Mouse (Mus musculus) CH12.LX (cell line): ENCODE measurements around the gene Srpr. TPM values are rescaled to one million over a fixed set of nuclear protein-coding genes. Genes with fewer than 3 reads are reported as not detected.

ENCODE experiments used
- DNase-seq: peaks from one replicate; pipeline ENCODE4 v3.0.0-alpha.2; 2013; ENCODE audit errors: extremely low read depth
- H3K27ac ChIP-seq: 2 replicates; pipeline ENCODE4 v1.5.1; 2012; ENCODE audit warnings: low read depth, mild to moderate bottlenecking, control low read depth, moderate library complexity; ENCODE audit not compliant: insufficient read depth
- H3K27me3 ChIP-seq: replicated peaks from 2 replicates; pipeline ENCODE3; 2012; ENCODE audit warnings: inconsistent platforms
- H3K36me3 ChIP-seq, 2 experiments: replicated peaks in 1 of 2; 2 replicates each; pipeline versions ENCODE3 to v1.6.1; 2012; ENCODE audit warnings: inconsistent platforms in 1 of 2, low read length in 1 of 2, mild to moderate bottlenecking in 1 of 2, mixed read lengths in 1 of 2, moderate library complexity in 1 of 2; ENCODE audit not compliant: control insufficient read depth in 1 of 2, insufficient read depth in 1 of 2
- H3K4me1 ChIP-seq, 2 experiments: 2 replicates each; pipeline ENCODE4 v1.6.1; 2012; ENCODE audit warnings: inconsistent platforms in 1 of 2, moderate library complexity in 1 of 2; ENCODE audit not compliant: insufficient read depth in 2 of 2, control insufficient read depth in 1 of 2
- H3K4me2 ChIP-seq: 2 replicates; pipeline ENCODE4 v1.6.1; 2012; ENCODE audit warnings: low read depth, mild to moderate bottlenecking, control low read depth; ENCODE audit not compliant: poor library complexity, insufficient read depth, severe bottlenecking
- H3K4me3 ChIP-seq, 3 experiments: fragments of 150-350 bp in 1 of 3; sonication (generic) in 1 of 3; replicated peaks in 1 of 3; 2 replicates each; pipeline versions ENCODE3 to v1.5.1; 2011 to 2012; ENCODE audit warnings: low read depth in 2 of 3, low read length in 2 of 3, mild to moderate bottlenecking in 2 of 3, moderate library complexity in 2 of 3, control low read depth in 1 of 3, improper control_type of control experiment in 1 of 3, inconsistent platforms in 1 of 3, mixed read lengths in 1 of 3; ENCODE audit not compliant: poor library complexity in 1 of 3
- H3K79me2 ChIP-seq: replicated peaks from 2 replicates; pipeline ENCODE4 v1.6.1; 2012; ENCODE audit warnings: mild to moderate bottlenecking, moderate library complexity; ENCODE audit not compliant: control insufficient read depth, poor library complexity, insufficient read depth, severe bottlenecking; ENCODE audit errors: extremely low read depth
- H3K9ac ChIP-seq: 2 replicates; pipeline ENCODE4 v1.6.1; 2012; ENCODE audit warnings: low read depth, mild to moderate bottlenecking, control low read depth, moderate library complexity; ENCODE audit not compliant: insufficient read depth
- H3K9me3 ChIP-seq: replicated peaks from 2 replicates; pipeline ENCODE3; 2012; ENCODE audit warnings: low read length, inconsistent platforms, mixed read lengths
- BHLHE40 ChIP-seq: IDR thresholded peaks from 2 replicates; pipeline ENCODE4 v1.6.1; 2011; ENCODE audit warnings: mild to moderate bottlenecking, low read depth, low read length, improper control_type of control experiment
- CHD1 ChIP-seq: IDR thresholded peaks from 2 replicates; pipeline ENCODE4 v1.6.1; 2012; ENCODE audit warnings: low read depth, low read length, improper control_type of control experiment, inconsistent platforms
- CHD2 ChIP-seq: IDR thresholded peaks from 2 replicates; pipeline ENCODE4 v1.6.1; 2011; ENCODE audit warnings: low read length, improper control_type of control experiment
- ELF1 ChIP-seq: IDR thresholded peaks from 2 replicates; pipeline ENCODE4 v1.6.1; 2014; ENCODE audit warnings: low read depth, mild to moderate bottlenecking, inconsistent platforms, low read length, improper control_type of control experiment
- EP300 ChIP-seq: IDR thresholded peaks from 2 replicates; pipeline ENCODE4 v1.6.1; 2011; ENCODE audit warnings: low read length, improper control_type of control experiment
- ETS1 ChIP-seq: conservative IDR thresholded peaks from 2 replicates; pipeline ENCODE4 v1.6.1; 2012; ENCODE audit warnings: low read depth, mild to moderate bottlenecking, inconsistent platforms, low read length, improper control_type of control experiment, moderate library complexity
- GABPA ChIP-seq: IDR thresholded peaks from 2 replicates; pipeline ENCODE4 v1.6.1; 2012; ENCODE audit warnings: low read depth, low read length, improper control_type of control experiment, inconsistent platforms; ENCODE audit not compliant: insufficient replicate concordance
- HCFC1 ChIP-seq: IDR thresholded peaks from 2 replicates; pipeline ENCODE4 v1.6.1; 2012; ENCODE audit warnings: low read depth, mild to moderate bottlenecking, inconsistent platforms, low read length, improper control_type of control experiment
- IRF4 ChIP-seq: IDR thresholded peaks from 2 replicates; pipeline ENCODE4 v1.6.1; 2014; ENCODE audit warnings: low read depth, mild to moderate bottlenecking, inconsistent platforms, low read length, improper control_type of control experiment
- JUN ChIP-seq: IDR thresholded peaks from 2 replicates; pipeline ENCODE4 v1.6.1; 2011; ENCODE audit warnings: low read depth, mild to moderate bottlenecking, low read length, improper control_type of control experiment, moderate library complexity; ENCODE audit not compliant: insufficient read depth
- JUND ChIP-seq: conservative IDR thresholded peaks from 2 replicates; pipeline ENCODE4 v1.6.1; 2011; ENCODE audit warnings: low read depth, low read length, improper control_type of control experiment
- MAFK ChIP-seq: IDR thresholded peaks from 2 replicates; pipeline ENCODE4 v1.6.1; 2011; ENCODE audit warnings: low read length, improper control_type of control experiment; ENCODE audit not compliant: insufficient replicate concordance
- MAX ChIP-seq: IDR thresholded peaks from 2 replicates; pipeline ENCODE4 v1.6.1; 2011; ENCODE audit warnings: low read length, improper control_type of control experiment
- MEF2A ChIP-seq: IDR thresholded peaks from 2 replicates; pipeline ENCODE4 v1.6.1; 2014; ENCODE audit warnings: low read depth, mild to moderate bottlenecking, inconsistent platforms, low read length, improper control_type of control experiment, borderline replicate concordance
- MXI1 ChIP-seq: IDR thresholded peaks from 2 replicates; pipeline ENCODE4 v1.6.1; 2011; ENCODE audit warnings: mild to moderate bottlenecking, low read depth, low read length, improper control_type of control experiment
- MYC ChIP-seq: IDR thresholded peaks from 2 replicates; pipeline ENCODE4 v1.6.1; 2011; ENCODE audit warnings: low read depth, mild to moderate bottlenecking, improper control_type of control experiment, low read length
- NELFE ChIP-seq: IDR thresholded peaks from 2 replicates; pipeline ENCODE4 v1.6.1; 2011; ENCODE audit warnings: low read depth, low read length, improper control_type of control experiment
- NRF1 ChIP-seq: IDR thresholded peaks from 2 replicates; pipeline ENCODE4 v1.6.1; 2014; ENCODE audit warnings: low read depth, mild to moderate bottlenecking, inconsistent platforms, low read length, improper control_type of control experiment, moderate library complexity
- PAX5 ChIP-seq: IDR thresholded peaks from 2 replicates; pipeline ENCODE4 v1.6.1; 2012; ENCODE audit warnings: low read length, inconsistent platforms, mixed read lengths
- POLR2A ChIP-seq: IDR thresholded peaks from 2 replicates; pipeline ENCODE4 v1.6.1; 2011; ENCODE audit warnings: low read depth, mild to moderate bottlenecking, improper control_type of control experiment, low read length
- POLR2AphosphoS2 ChIP-seq: IDR thresholded peaks from 2 replicates; pipeline ENCODE4 v1.6.1; 2011; ENCODE audit warnings: low read depth, low read length, improper control_type of control experiment
- RAD21 ChIP-seq: IDR thresholded peaks from 2 replicates; pipeline ENCODE4 v1.6.1; 2011; ENCODE audit warnings: low read depth, mild to moderate bottlenecking, low read length, improper control_type of control experiment, moderate library complexity
- RCOR1 ChIP-seq: conservative IDR thresholded peaks from 2 replicates; pipeline ENCODE4 v1.6.1; 2012; ENCODE audit warnings: low read depth, mild to moderate bottlenecking, inconsistent platforms, low read length, improper control_type of control experiment
- SIN3A ChIP-seq: IDR thresholded peaks from 2 replicates; pipeline ENCODE4 v1.6.1; 2012; ENCODE audit warnings: low read length, improper control_type of control experiment, inconsistent platforms
- SMC3 ChIP-seq: IDR thresholded peaks from 2 replicates; pipeline ENCODE4 v1.6.1; 2011; ENCODE audit warnings: low read depth, low read length, improper control_type of control experiment
- TBP ChIP-seq: conservative IDR thresholded peaks from 2 replicates; pipeline ENCODE4 v1.6.1; 2011; ENCODE audit warnings: low read depth, low read length, improper control_type of control experiment
- TCF12 ChIP-seq: IDR thresholded peaks from 2 replicates; pipeline ENCODE4 v1.6.1; 2014; ENCODE audit warnings: low read depth, mild to moderate bottlenecking, inconsistent platforms, low read length, improper control_type of control experiment
- USF1 ChIP-seq: IDR thresholded peaks from 2 replicates; pipeline ENCODE4 v1.6.1; 2014; ENCODE audit warnings: low read depth, mild to moderate bottlenecking, inconsistent platforms, low read length, improper control_type of control experiment
- ZC3H11A ChIP-seq: IDR thresholded peaks from 2 replicates; pipeline ENCODE4 v1.6.1; 2012; ENCODE audit warnings: low read depth, mild to moderate bottlenecking, inconsistent platforms, low read length, improper control_type of control experiment
- dilution Hi-C: fragments of 300-500 bp; cut with MboI; formaldehyde crosslinking; loops from 2 replicates; pipeline ENCODE4 v1.14.3; 2020; ENCODE audit warnings: low sequenced_read_pairs; ENCODE audit not compliant: extremely low pct_unique_long_range_greater_than_20kb, extremely low pct_ligation_motif_present
- in situ Hi-C: fragments of 300-500 bp; cut with MboI; formaldehyde crosslinking; loops from 3 replicates; pipeline ENCODE4 v1.14.3; 2019; ENCODE audit warnings: low sequenced_read_pairs, low pct_ligation_motif_present, low pct_unique_long_range_greater_than_20kb, mixed read lengths
- polyA plus RNA-seq: library from polyadenylated mRNA; unstranded; fragments of >175 nt; gene quantifications from 2 replicates; pipeline ENCODE4 v1.2.1, GENCODE M21; 2012; ENCODE audit warnings: low read depth; ENCODE audit not compliant: insufficient read length
- total RNA-seq, 2 experiments: library from RNA; depleted of rRNA; stranded (reverse); fragments of 300-350 nt in 1 of 2; fragments of >200 nt in 1 of 2; gene quantifications; 2 replicates each; pipeline ENCODE4 v1.2.3; 2012 to 2014

The Srpr gene
- total and polyA plus RNA-seq, 3 experiments = 38.2 to 95.0 (median 40.1) TPM

DNA sequence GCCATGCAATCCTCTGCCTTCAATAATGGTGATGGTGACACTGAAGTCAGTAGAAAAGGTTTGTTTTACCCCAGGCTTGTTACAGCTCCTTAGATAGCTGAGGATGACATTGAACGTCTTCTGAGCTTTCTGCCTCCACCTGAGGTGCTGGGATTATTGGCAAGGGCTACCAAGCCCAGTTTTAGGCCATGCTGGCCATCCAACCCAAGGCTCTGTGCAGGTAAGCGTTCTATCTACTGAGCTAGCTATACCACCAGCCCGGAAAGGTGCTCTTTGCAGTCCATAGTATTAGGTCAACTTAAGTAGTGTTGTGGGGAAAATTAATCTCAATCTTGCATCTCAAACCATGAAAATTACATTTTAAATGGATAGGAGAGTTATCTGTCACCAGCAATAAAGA, 2.4 kb upstream of the Srpr start:
- in situ Hi-C loops = no loop called here
- no peak overlapping the region for H3K27ac ChIP-seq
- DNase-seq = no peak
- peak overlapping the region; percentile 35 for H3K4me2 ChIP-seq
- H3K9ac ChIP-seq = 0 out of 2 replicates have a peak overlapping the region, but pooled peaks have one; percentile 83
- TF ChIP-seq ETS1 (no peak), MXI1 (no peak), SMC3 (no peak), JUN (no peak), ZC3H11A (no peak), USF1 (no peak), GABPA (no peak), RAD21 (no peak), MAFK (no peak), MAX (no peak), CHD2 (no peak)
- H3K27me3 ChIP-seq = no peaks in the 10 kb centered on the region
- dilution Hi-C loops = no loop called here
- peak overlapping the region in 1 of 3 experiments; percentile 86 for H3K4me3 ChIP-seq
- H3K4me1 ChIP-seq = peaks cover 0 to 35% of the 10 kb centered on the region in 2 experiments; a peak in 2 of 4 replicates
- H3K9me3 ChIP-seq = no peaks in the 10 kb centered on the region
- peaks cover 22% of the 10 kb centered on the region for H3K79me2 ChIP-seq
- H3K36me3 ChIP-seq = peaks cover 6 to 31% of the 10 kb centered on the region in 2 experiments

DNA sequence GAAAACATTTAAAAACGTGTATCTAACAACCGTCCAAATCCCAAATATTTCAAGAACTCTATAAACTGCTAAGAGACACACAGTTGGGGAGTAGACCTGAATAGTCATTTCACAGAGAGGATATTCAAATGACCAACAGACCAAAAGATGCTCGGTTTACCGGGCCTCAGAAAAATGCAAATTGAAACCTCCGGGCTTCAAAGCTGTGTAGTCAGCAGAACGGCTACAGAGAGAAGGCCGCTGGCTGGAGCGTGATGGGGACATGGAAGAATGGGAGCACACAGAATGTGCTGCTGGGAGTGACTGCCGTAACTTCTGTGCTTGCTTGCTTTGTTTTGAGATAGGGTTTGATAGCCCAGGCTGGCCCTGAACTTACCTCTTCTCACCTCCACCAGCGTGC, 1.6 kb upstream of the Srpr start:
- no peak for TF ChIP-seq CHD2
- peak; percentile 77 for TF ChIP-seq JUND
- no peak; the same call in 1 of the 2 replicates for TF ChIP-seq MXI1
- TF ChIP-seq CHD1 = no peak
- no peak for TF ChIP-seq ELF1
- TF ChIP-seq MAFK = peak; percentile 95
- TF ChIP-seq MYC = no peak; the same call in 1 of the 2 replicates
- TF ChIP-seq PAX5 = no peak
- peak; percentile 57 for TF ChIP-seq BHLHE40
- TF ChIP-seq USF1 = no peak
- no peak for TF ChIP-seq SMC3
- peak; percentile 39; the same call in 1 of the 2 replicates for TF ChIP-seq NELFE
- TF ChIP-seq MAX = 0 out of 2 replicates have a peak, but pooled peaks have one; percentile 24
- TF ChIP-seq POLR2A = peak; percentile 64
- peak; percentile 85 for TF ChIP-seq EP300
- no peak for TF ChIP-seq HCFC1
- no peak for TF ChIP-seq RCOR1
- TF ChIP-seq MEF2A = no peak
- TF ChIP-seq SIN3A = peak; percentile 60; the same call in 1 of the 2 replicates
- peak; percentile 61; the same call in 1 of the 2 replicates for TF ChIP-seq ETS1
- peak; percentile 51; the same call in 1 of the 2 replicates for TF ChIP-seq JUN
- TF ChIP-seq TBP = peak; percentile 76
- TF ChIP-seq NRF1 = no peak
- peak; percentile 72 for TF ChIP-seq IRF4
- peak; percentile 57; the same call in 1 of the 2 replicates for TF ChIP-seq POLR2AphosphoS2
- peak; percentile 64 for TF ChIP-seq TCF12
- H3K9ac ChIP-seq = peak overlapping the region; percentile 83
- DNase-seq = peak; percentile 80
- H3K4me1 ChIP-seq = peaks cover 0 to 42% of the 10 kb centered on the region in 2 experiments; a peak in 2 of 4 replicates
- H3K4me2 ChIP-seq = peak overlapping the region; percentile 35
- peaks cover under 1 to 28% of the 10 kb centered on the region in 2 experiments for H3K36me3 ChIP-seq
- dilution Hi-C loops = no loop called here
- no peaks in the 10 kb centered on the region for H3K27me3 ChIP-seq
- H3K79me2 ChIP-seq = peaks cover 22% of the 10 kb centered on the region
- no peaks in the 10 kb centered on the region for H3K9me3 ChIP-seq
- in situ Hi-C loops = no loop called here
- H3K4me3 ChIP-seq = peak overlapping the region; percentile 70 to 86 (median 77)
- H3K27ac ChIP-seq = peak overlapping the region; percentile 82
